Mouse (Mus musculus) hematopoietic stem cell, adult 5-6 weeks (primary cell): ENCODE results near the gene Tmem183a. TPM values are rescaled to one million over a fixed set of nuclear protein-coding genes. Genes with fewer than 3 reads are reported as not detected.

Experiments
- ATAC-seq, 2 experiments: fragments of 125-278 bp in 1 of 2; replicated peaks in 1 of 2; 2 replicates each; pipeline ENCODE4 v1.8.0; 2016 to 2017; ENCODE audit warnings: inconsistent platforms in 2 of 2, mild to moderate bottlenecking in 2 of 2, moderate number of reproducible peaks in 2 of 2, low read depth in 1 of 2, moderate TSS enrichment in 1 of 2; ENCODE audit not compliant: low FRiP score in 2 of 2, poor library complexity in 2 of 2, severe bottlenecking in 2 of 2, insufficient read depth in 1 of 2, low TSS enrichment in 1 of 2
- total RNA-seq: library from RNA; stranded (forward); fragments of 172-1452, 232-1000 nt; gene quantifications from 2 replicates; pipeline ENCODE4 v1.2.3, GENCODE M21; 2017

Tmem183a gene
- 44.3 and 84.2 TPM in 2 replicates for total RNA-seq

- ATAC-seq = peak; percentile 97 to 99
Observed at GRCm38 (mm10) chr1:134361857-134362212, at the start of gene Tmem183a. Gene Tmem183a (minus strand): TSS chr1:134361979.

- ATAC-seq = no peak
Observed at GRCm38 (mm10) chr1:134408080-134408479, 46.3 kb upstream of the Tmem183a start.

GRCm38 (mm10) chr1:134406414-134406771, 44.6 kb upstream of the Tmem183a start:
- peak; percentile 9 to 26; a peak in 1 of 4 replicates for ATAC-seq

GRCm38 (mm10) chr1:134405509-134406413, 44.0 kb upstream of the Tmem183a start, which contains the start of gene Cyb5r1:
Gene Cyb5r1 (plus strand): TSS chr1:134405559.
- ATAC-seq = peak; percentile 95 to 96

GRCm38 (mm10) chr1:134399735-134400134, 38.0 kb upstream of the Tmem183a start:
- no peak for ATAC-seq

- ATAC-seq = no peak
Observed at GRCm38 (mm10) chr1:134398210-134398609, 36.4 kb upstream of the Tmem183a start.

GRCm38 (mm10) chr1:134393827-134394226, 32.0 kb upstream of the Tmem183a start:
- ATAC-seq = no peak

GRCm38 (mm10) chr1:134385666-134386065, 23.9 kb upstream of the Tmem183a start, which contains the start of gene 4933406M09Rik:
Gene 4933406M09Rik (plus strand): TSS chr1:134385940.
- no peak for ATAC-seq

GRCm38 (mm10) chr1:134385176-134385575, 23.4 kb upstream of the Tmem183a start:
- ATAC-seq = no peak

GRCm38 (mm10) chr1:134384581-134384980, 22.8 kb upstream of the Tmem183a start:
- no peak for ATAC-seq

GRCm38 (mm10) chr1:134381795-134382625, 20.2 kb upstream of the Tmem183a start:
- ATAC-seq = no peak; a peak in 1 of 4 replicates

- no peak for ATAC-seq
Observed at GRCm38 (mm10) chr1:134381051-134381450, 19.3 kb upstream of the Tmem183a start.

- ATAC-seq = no peak
Observed at GRCm38 (mm10) chr1:134374124-134374523, 12.3 kb upstream of the Tmem183a start.

- ATAC-seq = peak in 1 of 2 experiments; percentile 66; a peak in 1 of 4 replicates
Observed at GRCm38 (mm10) chr1:134368777-134369337, 7.1 kb upstream of the Tmem183a start.

GRCm38 (mm10) chr1:134365491-134365890, 3.7 kb upstream of the Tmem183a start:
- no peak for ATAC-seq

GRCm38 (mm10) chr1:134363194-134363593, 1.4 kb upstream of the Tmem183a start:
- no peak for ATAC-seq

GRCm38 (mm10) chr1:134361195-134361856, 453 bp downstream of the Tmem183a start:
- peak; percentile 21 to 23; a peak in 2 of 4 replicates for ATAC-seq
